In genomic region chr8:43407332-43407731, GRCm38 (mm10) we compare ENCODE assay signal across 23 mouse cellular contexts.
DNase-seq lines count a peak whose midpoint lies in the region; ATAC-seq lines count a peak whose summit lies in the region.
"Had no signal": no experiment of that assay in that cellular context is flagged by ENCODE, and none has a peak within 500 bp of the region (broad histone marks: within the 10 kb centered on the region; RNA-seq: fewer than 3 reads in every experiment).

No protein-coding gene starts in this region.

- H3K36me3 ChIP-seq in hindbrain, embryonic 13.5 days, result no peaks in the 10 kb centered on the region
- H3K36me3 ChIP-seq in hindbrain, embryonic 12.5 days, result no peaks in the 10 kb centered on the region
- no peaks in the 10 kb centered on the region for H3K36me3 ChIP-seq in hindbrain, embryonic 16.5 days (ENCODE audit: control insufficient read depth, insufficient read depth, low read length)
- no peaks in the 10 kb centered on the region for H3K36me3 ChIP-seq in midbrain, embryonic 16.5 days (ENCODE audit: control insufficient read depth, insufficient read depth, low read length)
- H3K36me3 ChIP-seq: embryonic facial prominence, embryonic 10.5 days; intestine, embryonic 15.5 days; limb, embryonic 13.5 days; liver, embryonic 12.5 days had no signal

- H3K9me3 ChIP-seq in hindbrain, embryonic 13.5 days, result no peaks in the 10 kb centered on the region
- no peaks in the 10 kb centered on the region for H3K9me3 ChIP-seq in hindbrain, embryonic 12.5 days (replicated peaks)
- no peaks in the 10 kb centered on the region for H3K9me3 ChIP-seq in hindbrain, embryonic 16.5 days (ENCODE audit: control insufficient read depth, low read length)
- H3K9me3 ChIP-seq in midbrain, embryonic 16.5 days (replicated peaks; ENCODE audit: control insufficient read depth, low read length, poor library complexity, severe bottlenecking), result no peaks in the 10 kb centered on the region
- H3K9me3 ChIP-seq: embryonic facial prominence, embryonic 10.5 days; intestine, embryonic 15.5 days; limb, embryonic 13.5 days; liver, embryonic 12.5 days had no signal

- 0 out of 2 replicates have a peak, but pooled peaks have one; percentile 13 for ATAC-seq in hindbrain, embryonic 13.5 days (ENCODE audit: low FRiP score)
- ATAC-seq in hindbrain, embryonic 12.5 days (ENCODE audit: low FRiP score), result no peak
- 0 out of 2 replicates have a peak, but pooled peaks have one; percentile 30 for ATAC-seq in hindbrain, embryonic 16.5 days
- ATAC-seq in midbrain, embryonic 16.5 days, result peak; percentile 45; the same call in 1 of the 2 replicates
- ATAC-seq: intestine, embryonic 15.5 days; liver, embryonic 12.5 days had no signal

- peak; percentile 21 for DNase-seq in ZHBTc4 (ENCODE audit: low read depth, low spot score)
- DNase-seq in embryo, embryonic 9.5 days (ENCODE audit: extremely low spot score), result no peak
- no peak for DNase-seq in kidney, adult 11 months
- DNase-seq: adrenal gland, postnatal 10 days; B cell, adult 2 months; cerebellum, adult 9-10 months; gastrocnemius, postnatal 36 days; heart, postnatal 4 days; kidney, postnatal 25 days; layer of hippocampus, postnatal 36 days; lung, adult 2 months; lung, postnatal 14 days; thymus, postnatal 14 days had no signal

- 16% methylated on average over 8 of the region's 8 CpGs for WGBS in hindbrain, embryonic 13.5 days
- 14% methylated on average over 8 of the region's 8 CpGs for WGBS in hindbrain, embryonic 12.5 days
- 19% methylated on average over 8 of the region's 8 CpGs for WGBS in hindbrain, embryonic 16.5 days
- 8% methylated on average over 8 of the region's 8 CpGs for WGBS in midbrain, embryonic 16.5 days

- H3K27me3 ChIP-seq in hindbrain, embryonic 13.5 days, result no peaks in the 10 kb centered on the region
- H3K27me3 ChIP-seq in hindbrain, embryonic 12.5 days, result no peaks in the 10 kb centered on the region
- no peaks in the 10 kb centered on the region; the same call in 1 of the 2 replicates for H3K27me3 ChIP-seq in hindbrain, embryonic 16.5 days (replicated peaks; ENCODE audit: control insufficient read depth, insufficient read depth, low read length)
- H3K27me3 ChIP-seq in midbrain, embryonic 16.5 days (ENCODE audit: control insufficient read depth, insufficient read depth, low read depth, low read length), result no peaks in the 10 kb centered on the region
- H3K27me3 ChIP-seq: CH12.LX; intestine, embryonic 15.5 days; limb, embryonic 13.5 days; liver, embryonic 12.5 days had no signal

- 0 out of 2 replicates have a peak overlapping the region, but pooled peaks have one; percentile 4 for H3K4me2 ChIP-seq in hindbrain, embryonic 13.5 days
- no peak overlapping the region for H3K4me2 ChIP-seq in hindbrain, embryonic 12.5 days (replicated peaks)
- H3K4me2 ChIP-seq in hindbrain, embryonic 16.5 days (ENCODE audit: low read length), result peak overlapping the region; percentile 7; the same call in 1 of the 2 replicates
- peak overlapping the region; percentile 31 for H3K4me2 ChIP-seq in midbrain, embryonic 16.5 days (ENCODE audit: low read length)
- H3K4me2 ChIP-seq: intestine, embryonic 15.5 days; limb, embryonic 13.5 days; liver, embryonic 12.5 days had no signal

- no peak overlapping the region for H3K27ac ChIP-seq in hindbrain, embryonic 13.5 days
- no peak overlapping the region for H3K27ac ChIP-seq in hindbrain, embryonic 12.5 days
- H3K27ac ChIP-seq in hindbrain, embryonic 16.5 days (ENCODE audit: low read depth, low read length), result no peak overlapping the region
- H3K27ac ChIP-seq in midbrain, embryonic 16.5 days (ENCODE audit: low read length), result no peak overlapping the region
- H3K27ac ChIP-seq: embryonic facial prominence, embryonic 10.5 days; intestine, embryonic 15.5 days; layer of hippocampus, adult 2 months; limb, embryonic 13.5 days; liver, embryonic 12.5 days had no signal

- no peak overlapping the region for H3K9ac ChIP-seq in hindbrain, embryonic 13.5 days
- no peak overlapping the region for H3K9ac ChIP-seq in hindbrain, embryonic 12.5 days
- H3K9ac ChIP-seq in hindbrain, embryonic 16.5 days (ENCODE audit: low read depth, low read length), result no peak overlapping the region
- no peak overlapping the region; the same call in 1 of the 2 replicates for H3K9ac ChIP-seq in midbrain, embryonic 16.5 days (ENCODE audit: low read depth, low read length)
- H3K9ac ChIP-seq: intestine, embryonic 15.5 days; limb, embryonic 13.5 days; liver, embryonic 12.5 days had no signal

- H3K4me1 ChIP-seq in hindbrain, embryonic 13.5 days (replicated peaks), result 0 out of 2 replicates have a peak, but pooled peaks cover 5% of the 10 kb centered on the region
- H3K4me1 ChIP-seq in hindbrain, embryonic 12.5 days, result peaks cover 4% of the 10 kb centered on the region; the same call in 1 of the 2 replicates
- peaks cover 4% of the 10 kb centered on the region; the same call in 1 of the 2 replicates for H3K4me1 ChIP-seq in hindbrain, embryonic 16.5 days (ENCODE audit: control insufficient read depth, insufficient read depth, low read depth, low read length)
- 0 out of 2 replicates have a peak, but pooled peaks cover 4% of the 10 kb centered on the region for H3K4me1 ChIP-seq in midbrain, embryonic 16.5 days (ENCODE audit: control insufficient read depth, insufficient read depth, low read length)
- H3K4me1 ChIP-seq: embryonic facial prominence, embryonic 10.5 days; intestine, embryonic 15.5 days; limb, embryonic 13.5 days; liver, embryonic 12.5 days had no signal

- H3K4me3 ChIP-seq in hindbrain, embryonic 13.5 days, result no peak overlapping the region
- H3K4me3 ChIP-seq in hindbrain, embryonic 12.5 days, result no peak overlapping the region
- no peak overlapping the region for H3K4me3 ChIP-seq in hindbrain, embryonic 16.5 days (ENCODE audit: low read length)
- no peak overlapping the region for H3K4me3 ChIP-seq in midbrain, embryonic 16.5 days (ENCODE audit: low read depth, low read length)
- H3K4me3 ChIP-seq: embryonic facial prominence, embryonic 10.5 days; intestine, embryonic 15.5 days; layer of hippocampus, adult 2 months; limb, embryonic 13.5 days; liver, embryonic 12.5 days had no signal
